Mouse (Mus musculus): ENCODE measurements around the gene Ostc.

The Ostc gene

GRCm38 (mm10) chr3:130708967-130709924, at the start of gene Ostc:
Gene Ostc, minus strand, starts transcription at chr3:130709444.
- peak; percentile 93 to 96 for DNase-seq (ENCODE audit: low spot score in 2 of 2)

GRCm38 (mm10) chr3:130758157-130758841, 49.1 kb upstream of the Ostc start:
- no peak for DNase-seq (ENCODE audit: low spot score in 2 of 2)

GRCm38 (mm10) chr3:130757117-130757852, 48.0 kb upstream of the Ostc start:
- no peak for DNase-seq (ENCODE audit: low spot score in 2 of 2)

GRCm38 (mm10) chr3:130749206-130749605, 40.0 kb upstream of the Ostc start:
- DNase-seq (ENCODE audit: low spot score in 2 of 2), result no peak

- no peak for DNase-seq (ENCODE audit: low spot score in 2 of 2)
Observed at GRCm38 (mm10) chr3:130746673-130747619, 37.7 kb upstream of the Ostc start.

GRCm38 (mm10) chr3:130737652-130738361, 28.6 kb upstream of the Ostc start:
- DNase-seq (ENCODE audit: low spot score in 2 of 2), result no peak

GRCm38 (mm10) chr3:130736758-130737157, 27.5 kb upstream of the Ostc start:
- no peak for DNase-seq (ENCODE audit: low spot score in 2 of 2)

- DNase-seq (ENCODE audit: low spot score in 2 of 2), result peak; percentile 89 to 96
Observed at GRCm38 (mm10) chr3:130730189-130730653, 21.0 kb upstream of the Ostc start, which contains the start of gene Rpl34. Gene Rpl34, minus strand, starts transcription at chr3:130730398.

- DNase-seq (ENCODE audit: low spot score in 2 of 2), result peak in 1 of 2 experiments; percentile 28
Observed at GRCm38 (mm10) chr3:130729472-130730188, 20.4 kb upstream of the Ostc start.

GRCm38 (mm10) chr3:130727676-130728075, 18.4 kb upstream of the Ostc start:
- no peak for DNase-seq (ENCODE audit: low spot score in 2 of 2)

GRCm38 (mm10) chr3:130727036-130727435, 17.8 kb upstream of the Ostc start:
- no peak for DNase-seq (ENCODE audit: low spot score in 2 of 2)

GRCm38 (mm10) chr3:130725718-130726117, 16.5 kb upstream of the Ostc start:
- DNase-seq (ENCODE audit: low spot score in 2 of 2), result no peak

GRCm38 (mm10) chr3:130722733-130723478, 13.7 kb upstream of the Ostc start:
- DNase-seq (ENCODE audit: low spot score in 2 of 2), result no peak

GRCm38 (mm10) chr3:130720225-130720624, 11.0 kb upstream of the Ostc start:
- no peak for DNase-seq (ENCODE audit: low spot score in 2 of 2)

- no peak for DNase-seq (ENCODE audit: low spot score in 2 of 2)
Observed at GRCm38 (mm10) chr3:130718871-130719270, 9.6 kb upstream of the Ostc start.

- DNase-seq (ENCODE audit: low spot score in 2 of 2), result no peak
Observed at GRCm38 (mm10) chr3:130716555-130716954, 7.3 kb upstream of the Ostc start.

- DNase-seq (ENCODE audit: low spot score in 2 of 2), result peak in 1 of 2 experiments; percentile 69
Observed at GRCm38 (mm10) chr3:130714775-130715568, 5.7 kb upstream of the Ostc start.

- DNase-seq (ENCODE audit: low spot score in 2 of 2), result no peak
Observed at GRCm38 (mm10) chr3:130712891-130713290, 3.6 kb upstream of the Ostc start.

All from left cerebral cortex, adult 9 months (tissue).